ENCODE assay signal across 14 mouse cellular contexts in genomic region chr1:151974887-151975286, GRCm38 (mm10).
DNase-seq lines count a peak whose midpoint lies in the region; TF ChIP-seq lines count a peak whose summit lies in the region.
"Had no signal": no experiment of that assay in that cellular context is flagged by ENCODE, and none has a peak within 500 bp of the region (broad histone marks: within the 10 kb centered on the region; RNA-seq: fewer than 3 reads in every experiment).

No protein-coding gene starts in this region.

- H3K4me3 ChIP-seq in heart, adult 2 months, result no peak overlapping the region
- H3K4me3 ChIP-seq in heart, embryonic 10.5 days, result no peak overlapping the region
- no peak overlapping the region for H3K4me3 ChIP-seq in small intestine, adult 2 months (ENCODE audit: low read depth, low read length)
- H3K4me3 ChIP-seq: forebrain, embryonic 12.5 days; hindbrain, embryonic 13.5 days; kidney, embryonic 15.5 days; liver, embryonic 15.5 days; midbrain, embryonic 10.5 days had no signal

- 29% methylated on average over 8 of the region's 8 CpGs for WGBS in heart, adult 2 months
- 50% methylated on average over 8 of the region's 8 CpGs for WGBS in heart, embryonic 10.5 days
- WGBS in small intestine, adult 2 months, result 56% methylated on average over 8 of the region's 8 CpGs

- no peaks in the 10 kb centered on the region for H3K27me3 ChIP-seq in heart, adult 2 months (ENCODE audit: control insufficient read depth, insufficient read depth, low read length)
- H3K27me3 ChIP-seq in heart, embryonic 10.5 days (ENCODE audit: insufficient read depth, poor library complexity, severe bottlenecking), result no peaks in the 10 kb centered on the region
- H3K27me3 ChIP-seq in small intestine, adult 2 months (ENCODE audit: control insufficient read depth, insufficient read depth, low read length), result no peaks in the 10 kb centered on the region
- H3K27me3 ChIP-seq: forebrain, embryonic 12.5 days; hindbrain, embryonic 13.5 days; kidney, embryonic 15.5 days; liver, embryonic 15.5 days had no signal

- no peaks in the 10 kb centered on the region for H3K9me3 ChIP-seq in heart, embryonic 10.5 days
- H3K9me3 ChIP-seq: forebrain, embryonic 12.5 days; hindbrain, embryonic 13.5 days; kidney, embryonic 15.5 days; liver, embryonic 15.5 days; midbrain, embryonic 10.5 days had no signal

- TF ChIP-seq POLR2A in heart, adult 2 months (IDR thresholded peaks at IDR 0.05; ENCODE audit: insufficient read depth, low read depth, low read length), result no peak
- TF ChIP-seq POLR2A in brain, embryonic 14.5 days (IDR thresholded peaks at IDR 0.05; ENCODE audit: borderline replicate concordance, extremely low read depth, insufficient read depth, insufficient read length, poor library complexity, severe bottlenecking), result no peak
- no peak for TF ChIP-seq POLR2A in small intestine, adult 2 months (IDR thresholded peaks at IDR 0.05; ENCODE audit: low read depth, low read length)

- DNase-seq in heart, adult 2 months, result peak in 1 of 2 experiments; percentile 48
- DNase-seq in heart, embryonic 10.5 days (ENCODE audit: low spot score), result no peak
- DNase-seq in ovary, adult 18-20 months (ENCODE audit: low spot score), result peak; percentile 61
- DNase-seq in ovary, postnatal 14 days (ENCODE audit: low spot score), result no peak
- peak; percentile 68 for DNase-seq in brain, embryonic 14.5 days (ENCODE audit: low read depth)
- no peak for DNase-seq in layer of hippocampus, postnatal 10 days (ENCODE audit: low spot score in 2 of 2)
- DNase-seq: thymus, postnatal 14 days had no signal

- intact Hi-C loops in heart, adult 2 months (cut with DNase I), result loop anchor here (5.0 kb wide), 1 partner anchor 112 kb away; no protein-coding TSS in a partner anchor

- peak; percentile 22; the same call in 1 of the 2 replicates for TF ChIP-seq CTCF in heart, adult 2 months (IDR thresholded peaks at IDR 0.05)
- no peak for TF ChIP-seq CTCF in brain, embryonic 14.5 days (IDR thresholded peaks at IDR 0.05; ENCODE audit: borderline replicate concordance, extremely low read depth, insufficient read depth, insufficient read length)
- TF ChIP-seq CTCF in small intestine, adult 2 months (IDR thresholded peaks at IDR 0.05; ENCODE audit: extremely low read depth, insufficient read length, insufficient replicate concordance, low read depth, low read length), result no peak

- H3K79me2 ChIP-seq in heart, adult 2 months (replicated peaks; ENCODE audit: control insufficient read depth, insufficient read depth, low read length), result peaks cover 4% of the 10 kb centered on the region; the same call in 1 of the 2 replicates

- no peak overlapping the region for H3K9ac ChIP-seq in heart, adult 2 months (ENCODE audit: low read depth, low read length)
- H3K9ac ChIP-seq: forebrain, embryonic 12.5 days; hindbrain, embryonic 13.5 days; kidney, embryonic 15.5 days; liver, embryonic 15.5 days had no signal

- H3K4me1 ChIP-seq in heart, adult 2 months (ENCODE audit: control insufficient read depth, insufficient read depth, low read length), result peaks cover 16% of the 10 kb centered on the region
- peaks cover 36% of the 10 kb centered on the region for H3K4me1 ChIP-seq in heart, embryonic 10.5 days
- H3K4me1 ChIP-seq in small intestine, adult 2 months (ENCODE audit: control insufficient read depth, insufficient read depth, insufficient read length, low read length), result peaks cover 6% of the 10 kb centered on the region; the same call in 1 of the 2 replicates
- H3K4me1 ChIP-seq: liver, embryonic 15.5 days had no signal

- H3K27ac ChIP-seq in heart, adult 2 months, result peak overlapping the region; percentile 63
- H3K27ac ChIP-seq in heart, embryonic 10.5 days, result no peak overlapping the region
- peak overlapping the region; percentile 20; the same call in 1 of the 2 replicates for H3K27ac ChIP-seq in small intestine, adult 2 months (ENCODE audit: insufficient read depth, low read depth, low read length)
- H3K27ac ChIP-seq: forebrain, embryonic 12.5 days; hindbrain, embryonic 13.5 days; kidney, embryonic 15.5 days; liver, embryonic 15.5 days; midbrain, embryonic 10.5 days had no signal

- peak; percentile 89 for TF ChIP-seq EP300 in heart, adult 2 months (IDR thresholded peaks at IDR 0.05; ENCODE audit: insufficient read depth, low read depth, low read length)

- peaks cover 20% of the 10 kb centered on the region for H3K36me3 ChIP-seq in heart, adult 2 months (ENCODE audit: control insufficient read depth, insufficient read depth, low read length)
- no peaks in the 10 kb centered on the region for H3K36me3 ChIP-seq in heart, embryonic 10.5 days
- H3K36me3 ChIP-seq in small intestine, adult 2 months (ENCODE audit: control insufficient read depth, insufficient read depth, low read length), result no peaks in the 10 kb centered on the region; the same call in 1 of the 2 replicates
- H3K36me3 ChIP-seq: forebrain, embryonic 12.5 days; G1E; hindbrain, embryonic 13.5 days; kidney, embryonic 15.5 days; liver, embryonic 15.5 days had no signal

Comparison
In these comparisons a context has a peak if more than half of its experiments do, and no peak if none do; other contexts are left out.
1. DNase-seq: peak in ovary, adult 18-20 months (single experiment) and brain, embryonic 14.5 days (single experiment); none in heart, embryonic 10.5 days (single experiment), ovary, postnatal 14 days (single experiment) and layer of hippocampus, postnatal 10 days (0 of 2).